Mouse (Mus musculus) spleen, postnatal 36 days (tissue): ENCODE data around the gene Ate1.
"Not testable (repeated sequence)": the region's sequence is repeated elsewhere in the genome, so short reads cannot be mapped to it uniquely, and the experiment has no call there.

ENCODE experiments used
- DNase-seq, 2 experiments: peaks; one replicate each; pipeline ENCODE4 v3.0.0; 2022; ENCODE audit warnings: low spot score in 2 of 2, mixed read lengths in 1 of 2

Gene Ate1

GRCm38 (mm10) chr7:130520049-130520425, at the start of gene Ate1:
Gene Ate1, minus strand, starts transcription at chr7:130520369.
- DNase-seq: no peak

- no peak for DNase-seq
These were observed 48.7 kb upstream of the Ate1 start for GRCm38 (mm10) chr7:130568783-130569436.

GRCm38 (mm10) chr7:130564596-130564995, 44.4 kb upstream of the Ate1 start:
- no peak for DNase-seq

- no peak for DNase-seq
These were observed 43.7 kb upstream of the Ate1 start for GRCm38 (mm10) chr7:130563880-130564279.

- no peak for DNase-seq
These were observed 43.1 kb upstream of the Ate1 start for GRCm38 (mm10) chr7:130563276-130563675.

GRCm38 (mm10) chr7:130560933-130561332, 40.8 kb upstream of the Ate1 start:
- no peak for DNase-seq

- no peak for DNase-seq
These were observed 38.4 kb upstream of the Ate1 start for GRCm38 (mm10) chr7:130558592-130558991.

- no peak for DNase-seq
These were observed 35.4 kb upstream of the Ate1 start for GRCm38 (mm10) chr7:130555597-130555996.

- DNase-seq: no peak
These were observed 33.2 kb upstream of the Ate1 start for GRCm38 (mm10) chr7:130553321-130553720.

GRCm38 (mm10) chr7:130552780-130553179, 32.6 kb upstream of the Ate1 start:
- DNase-seq: no peak

- peak; percentile 37 to 45 for DNase-seq
These were observed 27.5 kb upstream of the Ate1 start for GRCm38 (mm10) chr7:130547635-130548175.

- DNase-seq: peak; percentile 92 to 93
These were observed 26.8 kb upstream of the Ate1 start for GRCm38 (mm10) chr7:130546791-130547484.

- no peak for DNase-seq
These were observed 26.2 kb upstream of the Ate1 start for GRCm38 (mm10) chr7:130546421-130546790.

GRCm38 (mm10) chr7:130545893-130546292, 25.7 kb upstream of the Ate1 start:
- no peak for DNase-seq

- DNase-seq: no peak
These were observed 25.2 kb upstream of the Ate1 start for GRCm38 (mm10) chr7:130545401-130545800.

- no peak for DNase-seq
These were observed 23.0 kb upstream of the Ate1 start for GRCm38 (mm10) chr7:130543181-130543580.

- DNase-seq: no peak
These were observed 20.0 kb upstream of the Ate1 start for GRCm38 (mm10) chr7:130540176-130540575.

- no peak for DNase-seq
These were observed 16.9 kb upstream of the Ate1 start for GRCm38 (mm10) chr7:130537068-130537467.

- no peak for DNase-seq
These were observed 15.0 kb upstream of the Ate1 start for GRCm38 (mm10) chr7:130535174-130535573.

GRCm38 (mm10) chr7:130533316-130534260, 13.4 kb upstream of the Ate1 start:
- peak; percentile 75 to 80 for DNase-seq

GRCm38 (mm10) chr7:130531138-130531537, 11.0 kb upstream of the Ate1 start:
- DNase-seq: not testable (repeated sequence)

- no peak for DNase-seq
These were observed 7.1 kb upstream of the Ate1 start for GRCm38 (mm10) chr7:130527306-130527705.
